Mouse (Mus musculus) heart, embryonic 16.5 days (tissue): ENCODE results near the gene Gm2115. TPM values are rescaled to one million over a fixed set of nuclear protein-coding genes. Genes with fewer than 3 reads are reported as not detected.
A peak's percentile ranks its signal among the peaks of the same experiment; 100 is the strongest.

Experiments used
- ATAC-seq: fragments of 200-750 bp; cut with Nextera tagmentation; replicated peaks from 2 replicates; pipeline ENCODE4 v1.8.0; 2017; ENCODE audit warnings: moderate number of reproducible peaks; ENCODE audit not compliant: insufficient read depth, low FRiP score; ENCODE audit errors: extremely low read depth
- H3K27ac ChIP-seq: fragments of 300-500 bp; sonication (generic); 2 replicates; pipeline ENCODE4 v1.5.1; 2014; ENCODE audit warnings: mild to moderate bottlenecking, low read length, control low read depth, moderate library complexity
- H3K27me3 ChIP-seq: fragments of 300-500 bp; sonication (generic); 2 replicates; pipeline ENCODE4 v1.6.1; 2014; ENCODE audit warnings: low read length, mixed read lengths; ENCODE audit not compliant: control insufficient read depth, insufficient read depth
- H3K36me3 ChIP-seq: fragments of 300-500 bp; sonication (generic); 2 replicates; pipeline ENCODE4 v1.6.1; 2014; ENCODE audit not compliant: control insufficient read depth, insufficient read depth
- H3K4me1 ChIP-seq: fragments of 300-500 bp; sonication (generic); 2 replicates; pipeline ENCODE4 v1.6.1; 2014; ENCODE audit warnings: low read length, mixed read lengths; ENCODE audit not compliant: control insufficient read depth, insufficient read depth
- H3K4me2 ChIP-seq: fragments of 300-500 bp; sonication (generic); 2 replicates; pipeline ENCODE4 v1.6.1; 2014; ENCODE audit warnings: low read depth, mild to moderate bottlenecking, control low read depth, low read length
- H3K4me3 ChIP-seq: fragments of 300-500 bp; sonication (generic); 2 replicates; pipeline ENCODE4 v1.5.1; 2014; ENCODE audit warnings: mild to moderate bottlenecking, control low read depth, low read length
- H3K9ac ChIP-seq: fragments of 300-500 bp; sonication (generic); 2 replicates; pipeline ENCODE4 v1.6.1; 2014; ENCODE audit warnings: low read length, control low read depth
- H3K9me3 ChIP-seq: fragments of 300-500 bp; sonication (generic); replicated peaks from 2 replicates; pipeline ENCODE4 v1.6.1; 2016; ENCODE audit warnings: low read length; ENCODE audit not compliant: control insufficient read depth
- WGBS: fragments of 180-500 bp; shearing (Covaris S2); extraction: QIAGEN DNeasy Blood & Tissue Kit; methylation state at CpG from one replicate; pipeline ENCODE4 v1.1.7; 2014; 5-methylcytosine and 5-hydroxymethylcytosine counted together
- polyA plus RNA-seq: library from polyadenylated mRNA; unstranded; fragments of >200 nt; fragmentation: Nextera tagmentation; extraction: Ambion mirVana; gene quantifications from 2 replicates; pipeline ENCODE4 v1.2.1, GENCODE M21; 2015

Gene Gm2115
- polyA plus RNA-seq, 1 experiment from 2014 or later: 0.13 TPM

GRCm38 (mm10) chr7:84532795-84533194 is 4.0 kb downstream of the Gm2115 start:
- no peak overlapping the region for H3K4me2 ChIP-seq
- ATAC-seq: no peak
- no peaks in the 10 kb centered on the region for H3K9me3 ChIP-seq
- no peak overlapping the region for H3K4me3 ChIP-seq
- H3K36me3 ChIP-seq: no peaks in the 10 kb centered on the region
- peaks cover 23% of the 10 kb centered on the region for H3K27me3 ChIP-seq
- H3K4me1 ChIP-seq: peaks cover 6% of the 10 kb centered on the region; the same call in 1 of the 2 replicates
- H3K27ac ChIP-seq: no peak overlapping the region
- 21% methylated on average over 1 of the region's 1 CpGs for WGBS
- no peak overlapping the region for H3K9ac ChIP-seq

GRCm38 (mm10) chr7:84534632-84535031 is 5.9 kb downstream of the Gm2115 start:
- no peak overlapping the region for H3K4me3 ChIP-seq
- H3K36me3 ChIP-seq: no peaks in the 10 kb centered on the region
- ATAC-seq: no peak
- no peak overlapping the region for H3K27ac ChIP-seq
- peaks cover 10% of the 10 kb centered on the region for H3K27me3 ChIP-seq
- 75% methylated on average over 3 of the region's 3 CpGs for WGBS
- H3K9ac ChIP-seq: no peak overlapping the region
- no peak overlapping the region for H3K4me2 ChIP-seq
- H3K4me1 ChIP-seq: 0 out of 2 replicates have a peak, but pooled peaks cover 2% of the 10 kb centered on the region
- no peaks in the 10 kb centered on the region for H3K9me3 ChIP-seq

GRCm38 (mm10) chr7:84544946-84545345 is 16.2 kb downstream of the Gm2115 start:
- Histone ChIP-seq H3K27ac (no peak overlapping the region), H3K36me3 (no peaks in the 10 kb centered on the region), H3K9ac (no peak overlapping the region), H3K9me3 (no peaks in the 10 kb centered on the region), H3K4me1 (no peaks in the 10 kb centered on the region), H3K4me2 (no peak overlapping the region), H3K27me3 (no peaks in the 10 kb centered on the region), H3K4me3 (no peak overlapping the region)
- 65% methylated on average over 4 of the region's 4 CpGs for WGBS
- no peak for ATAC-seq

- H3K9ac ChIP-seq: no peak overlapping the region
- no peak overlapping the region for H3K4me3 ChIP-seq
- no peak for ATAC-seq
- 63% methylated on average over 4 of the region's 4 CpGs for WGBS
- H3K27me3 ChIP-seq: no peaks in the 10 kb centered on the region
- no peaks in the 10 kb centered on the region for H3K9me3 ChIP-seq
- no peak overlapping the region for H3K4me2 ChIP-seq
- no peaks in the 10 kb centered on the region for H3K4me1 ChIP-seq
- no peak overlapping the region for H3K27ac ChIP-seq
- H3K36me3 ChIP-seq: no peaks in the 10 kb centered on the region
These were observed 17.9 kb downstream of the Gm2115 start for GRCm38 (mm10) chr7:84546667-84547066.

- Histone ChIP-seq H3K9ac (no peak overlapping the region), H3K4me2 (no peak overlapping the region), H3K9me3 (no peaks in the 10 kb centered on the region), H3K27ac (no peak overlapping the region), H3K4me3 (no peak overlapping the region), H3K36me3 (no peaks in the 10 kb centered on the region), H3K27me3 (no peaks in the 10 kb centered on the region), H3K4me1 (no peaks in the 10 kb centered on the region)
- WGBS: 73% methylated on average over 2 of the region's 2 CpGs
- ATAC-seq: no peak
These were observed 22.7 kb downstream of the Gm2115 start for GRCm38 (mm10) chr7:84551472-84551871.

- H3K27ac ChIP-seq: no peak overlapping the region
- H3K4me1 ChIP-seq: no peaks in the 10 kb centered on the region
- H3K27me3 ChIP-seq: no peaks in the 10 kb centered on the region
- ATAC-seq: no peak
- no peak overlapping the region for H3K9ac ChIP-seq
- H3K4me3 ChIP-seq: no peak overlapping the region
- H3K9me3 ChIP-seq: no peaks in the 10 kb centered on the region
- no peak overlapping the region for H3K4me2 ChIP-seq
- WGBS: 54% methylated on average over 3 of the region's 3 CpGs
- H3K36me3 ChIP-seq: no peaks in the 10 kb centered on the region
These were observed 26.5 kb downstream of the Gm2115 start for GRCm38 (mm10) chr7:84555294-84555693.

GRCm38 (mm10) chr7:84557332-84557731 is 28.6 kb downstream of the Gm2115 start:
- Histone ChIP-seq H3K36me3 (no peaks in the 10 kb centered on the region), H3K9ac (no peak overlapping the region), H3K4me1 (no peaks in the 10 kb centered on the region), H3K9me3 (no peaks in the 10 kb centered on the region), H3K4me2 (no peak overlapping the region), H3K27me3 (no peaks in the 10 kb centered on the region), H3K4me3 (no peak overlapping the region), H3K27ac (no peak overlapping the region)
- ATAC-seq: no peak
- WGBS: 71% methylated on average over 3 of the region's 3 CpGs

- H3K4me2 ChIP-seq: no peak overlapping the region
- H3K27me3 ChIP-seq: no peaks in the 10 kb centered on the region
- no peak overlapping the region for H3K27ac ChIP-seq
- 87% methylated on average over 1 of the region's 1 CpGs for WGBS
- H3K9me3 ChIP-seq: no peaks in the 10 kb centered on the region
- ATAC-seq: no peak
- H3K9ac ChIP-seq: no peak overlapping the region
- H3K4me3 ChIP-seq: no peak overlapping the region
- no peaks in the 10 kb centered on the region for H3K4me1 ChIP-seq
- H3K36me3 ChIP-seq: no peaks in the 10 kb centered on the region
These were observed 31.7 kb downstream of the Gm2115 start for GRCm38 (mm10) chr7:84560500-84560899.

GRCm38 (mm10) chr7:84564236-84564635 is 35.5 kb downstream of the Gm2115 start:
- Histone ChIP-seq H3K4me3 (no peak overlapping the region), H3K27ac (no peak overlapping the region), H3K9me3 (no peaks in the 10 kb centered on the region), H3K4me2 (no peak overlapping the region), H3K9ac (no peak overlapping the region), H3K4me1 (peaks cover 10% of the 10 kb centered on the region), H3K27me3 (no peaks in the 10 kb centered on the region), H3K36me3 (no peaks in the 10 kb centered on the region)
- ATAC-seq: no peak
- WGBS: 76% methylated on average over 3 of the region's 3 CpGs

- peak overlapping the region; percentile 34; the same call in 1 of the 2 replicates for H3K4me2 ChIP-seq
- WGBS: 44% methylated on average over 6 of the region's 6 CpGs
- ATAC-seq: peak; percentile 80
- H3K27ac ChIP-seq: peak overlapping the region; percentile 68
- no peaks in the 10 kb centered on the region for H3K9me3 ChIP-seq
- H3K9ac ChIP-seq: no peak overlapping the region
- no peaks in the 10 kb centered on the region for H3K36me3 ChIP-seq
- H3K27me3 ChIP-seq: no peaks in the 10 kb centered on the region
- H3K4me3 ChIP-seq: no peak overlapping the region
- H3K4me1 ChIP-seq: peaks cover 10% of the 10 kb centered on the region
These were observed 37.4 kb downstream of the Gm2115 start for GRCm38 (mm10) chr7:84566200-84566599.
